Mouse (Mus musculus) embryonic fibroblast, embryonic 13.5 days (primary cell): ENCODE measurements at regions not wholly inside any gene's neighbourhood (a gene's known extent, or its start where the extent isn't known, plus 50 kb on each side); places are given as distances from the start of the nearest gene placed in this dataset.

Experiments
- H3K27ac ChIP-seq: 2 replicates; pipeline ENCODE4 v1.5.1; 2012; ENCODE audit warnings: low read length, control low read depth, inconsistent platforms; ENCODE audit not compliant: insufficient read depth
- H3K4me1 ChIP-seq: 2 replicates; pipeline ENCODE4 v1.6.1; 2011; ENCODE audit warnings: low read length; ENCODE audit not compliant: control insufficient read depth, insufficient read depth
- H3K4me3 ChIP-seq: 2 replicates; pipeline ENCODE4 v1.5.1; 2011; ENCODE audit warnings: mild to moderate bottlenecking, control low read depth, low read length; ENCODE audit not compliant: insufficient read depth
- CTCF ChIP-seq: IDR thresholded peaks from 2 replicates; pipeline ENCODE4 v1.5.1; 2011; ENCODE audit warnings: mild to moderate bottlenecking, control low read depth, low read length, moderate library complexity, borderline replicate concordance; ENCODE audit not compliant: insufficient read depth
- POLR2A ChIP-seq: IDR thresholded peaks from 2 replicates; pipeline ENCODE4 v1.6.1; 2011; ENCODE audit warnings: low read depth, mild to moderate bottlenecking, control low read depth, low read length, moderate library complexity

- TF ChIP-seq POLR2A (no peak), CTCF (no peak)
- no peak overlapping the region for H3K4me3 ChIP-seq
- no peak overlapping the region for H3K27ac ChIP-seq
- H3K4me1 ChIP-seq, result no peaks in the 10 kb centered on the region
These were observed 137.8 kb downstream of the Pfkfb3 start for GRCm38 (mm10) chr2:11416122-11416521.

GRCm38 (mm10) chr2:11412521-11412920 lies 141.4 kb downstream of the Pfkfb3 start:
- Histone ChIP-seq H3K27ac (no peak overlapping the region), H3K4me1 (no peaks in the 10 kb centered on the region), H3K4me3 (no peak overlapping the region)
- TF ChIP-seq POLR2A, result no peak
- no peak for TF ChIP-seq CTCF

- Histone ChIP-seq H3K4me3 (no peak overlapping the region), H3K27ac (no peak overlapping the region), H3K4me1 (no peaks in the 10 kb centered on the region)
- TF ChIP-seq POLR2A (no peak), CTCF (no peak)
These were observed 145.4 kb downstream of the Pfkfb3 start for GRCm38 (mm10) chr2:11408497-11408896.

GRCm38 (mm10) chr2:11406103-11406615 lies 147.7 kb downstream of the Pfkfb3 start:
- H3K27ac ChIP-seq, result no peak overlapping the region
- no peak for TF ChIP-seq POLR2A
- no peak for TF ChIP-seq CTCF
- H3K4me1 ChIP-seq, result no peaks in the 10 kb centered on the region
- no peak overlapping the region for H3K4me3 ChIP-seq

GRCm38 (mm10) chr2:11402218-11402848 lies 151.5 kb downstream of the Pfkfb3 start:
- no peak for TF ChIP-seq POLR2A
- TF ChIP-seq CTCF, result no peak

GRCm38 (mm10) chr2:11399411-11399810 lies 154.5 kb downstream of the Pfkfb3 start:
- Histone ChIP-seq H3K4me3 (no peak overlapping the region), H3K4me1 (no peaks in the 10 kb centered on the region), H3K27ac (no peak overlapping the region)
- TF ChIP-seq CTCF (no peak), POLR2A (no peak)

More at GRCm38 (mm10) chr2:11402218-11402848, 151.5 kb downstream of the Pfkfb3 start:
- Histone ChIP-seq H3K27ac (no peak overlapping the region), H3K4me3 (no peak overlapping the region), H3K4me1 (no peaks in the 10 kb centered on the region)

- Histone ChIP-seq H3K4me3 (no peak overlapping the region), H3K4me1 (no peaks in the 10 kb centered on the region), H3K27ac (no peak overlapping the region)
- no peak for TF ChIP-seq POLR2A
- no peak for TF ChIP-seq CTCF
These were observed 154.9 kb downstream of the Pfkfb3 start for GRCm38 (mm10) chr2:11398949-11399348.

GRCm38 (mm10) chr2:11398391-11398790 lies 155.5 kb downstream of the Pfkfb3 start:
- Histone ChIP-seq H3K4me3 (no peak overlapping the region), H3K27ac (no peak overlapping the region), H3K4me1 (no peaks in the 10 kb centered on the region)
- TF ChIP-seq CTCF (no peak), POLR2A (no peak)

- Histone ChIP-seq H3K27ac (no peak overlapping the region), H3K4me3 (no peak overlapping the region), H3K4me1 (no peaks in the 10 kb centered on the region)
- TF ChIP-seq CTCF (no peak), POLR2A (no peak)
These were observed 157.0 kb downstream of the Pfkfb3 start for GRCm38 (mm10) chr2:11396835-11397234.

- Histone ChIP-seq H3K27ac (no peak overlapping the region), H3K4me1 (no peaks in the 10 kb centered on the region), H3K4me3 (no peak overlapping the region)
- TF ChIP-seq POLR2A (no peak), CTCF (no peak)
These were observed 159.1 kb downstream of the Pfkfb3 start for GRCm38 (mm10) chr2:11394675-11395349.
